Mouse (Mus musculus) ES-Bruce4 (cell line): ENCODE results near the gene Atp4b. TPM values are rescaled to one million over a fixed set of nuclear protein-coding genes. Genes with fewer than 3 reads are reported as not detected.

ENCODE experiments used
- H3K27ac ChIP-seq: 2 replicates; pipeline ENCODE4 v1.5.1; 2012; ENCODE audit warnings: low read length, inconsistent platforms; ENCODE audit not compliant: insufficient read depth
- H3K27me3 ChIP-seq: 2 replicates; pipeline ENCODE4 v1.6.1; 2012; ENCODE audit warnings: mild to moderate bottlenecking, low read length, inconsistent platforms; ENCODE audit not compliant: control insufficient read depth, poor library complexity, insufficient read depth, severe bottlenecking
- H3K36me3 ChIP-seq: 2 replicates; pipeline ENCODE4 v1.6.1; 2012; ENCODE audit warnings: inconsistent platforms, mild to moderate bottlenecking, low read length, moderate library complexity; ENCODE audit not compliant: control insufficient read depth, poor library complexity, insufficient read depth, severe bottlenecking
- H3K4me1 ChIP-seq: one replicate; pipeline ENCODE4 v1.8.1; 2011; ENCODE audit warnings: low read length; ENCODE audit not compliant: control insufficient read depth, insufficient read depth
- H3K4me3 ChIP-seq: 2 replicates; pipeline ENCODE4 v1.5.1; 2011; ENCODE audit warnings: low read depth, mild to moderate bottlenecking, low read length
- H3K9ac ChIP-seq: 2 replicates; pipeline ENCODE4 v1.6.1; 2012; ENCODE audit warnings: low read depth, mild to moderate bottlenecking, inconsistent platforms; ENCODE audit not compliant: poor library complexity, severe bottlenecking
- H3K9me3 ChIP-seq: replicated peaks from 2 replicates; pipeline ENCODE4 v1.6.1; 2012; ENCODE audit warnings: mild to moderate bottlenecking, low read length, inconsistent platforms; ENCODE audit not compliant: control insufficient read depth, poor library complexity, insufficient read depth, severe bottlenecking
- CTCF ChIP-seq: IDR thresholded peaks from one replicate; pipeline ENCODE4 v1.8.1; 2011; ENCODE audit warnings: low read depth, low read length
- EP300 ChIP-seq: IDR thresholded peaks from 2 replicates; pipeline ENCODE4 v1.6.1; 2011; ENCODE audit warnings: low read depth, low read length; ENCODE audit not compliant: insufficient read depth
- POLR2A ChIP-seq: IDR thresholded peaks from one replicate; pipeline ENCODE4 v1.8.1; 2011; ENCODE audit warnings: low read length; ENCODE audit not compliant: insufficient read depth
- polyA plus RNA-seq: library from polyadenylated mRNA; stranded (reverse); fragments of >200 nt; gene quantifications from 2 replicates; pipeline ENCODE4 v1.2.4, GENCODE M21; 2011; ENCODE audit warnings: low read depth; ENCODE audit not compliant: missing spikeins, insufficient read depth, insufficient read length

Gene Atp4b
- not detected in 2 replicates for polyA plus RNA-seq

- TF ChIP-seq POLR2A (no peak), CTCF (no peak), EP300 (no peak)
- Histone ChIP-seq H3K27ac (no peak within 1 kb of the TSS), H3K4me1 (no peaks in the 10 kb centered on the region), H3K4me3 (no peak within 1 kb of the TSS), H3K9ac (no peak within 1 kb of the TSS), H3K9me3 (no peaks in the 10 kb centered on the region), H3K27me3 (no peaks in the 10 kb centered on the region), H3K36me3 (no peaks in the 10 kb centered on the region)
Observed at GRCm38 (mm10) chr8:13396725-13397124, at the start of gene Atp4b. Gene Atp4b, minus strand, starts transcription at chr8:13396825.

- no peak overlapping the region for H3K9ac ChIP-seq
Observed at GRCm38 (mm10) chr8:13442152-13442551, 45.5 kb upstream of the Atp4b start.

GRCm38 (mm10) chr8:13437531-13437930 lies 40.9 kb upstream of the Atp4b start:
- TF ChIP-seq EP300 (no peak), POLR2A (no peak), CTCF (no peak)
- Histone ChIP-seq H3K9ac (no peak overlapping the region), H3K36me3 (no peaks in the 10 kb centered on the region), H3K4me1 (no peaks in the 10 kb centered on the region), H3K4me3 (no peak overlapping the region), H3K27me3 (no peaks in the 10 kb centered on the region), H3K27ac (no peak overlapping the region), H3K9me3 (no peaks in the 10 kb centered on the region)

More at GRCm38 (mm10) chr8:13442152-13442551, 45.5 kb upstream of the Atp4b start:
- Histone ChIP-seq H3K36me3 (no peaks in the 10 kb centered on the region), H3K9me3 (no peaks in the 10 kb centered on the region), H3K4me1 (no peaks in the 10 kb centered on the region), H3K27ac (no peak overlapping the region), H3K4me3 (no peak overlapping the region), H3K27me3 (no peaks in the 10 kb centered on the region)
- TF ChIP-seq EP300 (no peak), POLR2A (no peak), CTCF (no peak)

- Histone ChIP-seq H3K4me3 (no peak overlapping the region), H3K27me3 (no peaks in the 10 kb centered on the region), H3K9ac (no peak overlapping the region), H3K27ac (no peak overlapping the region), H3K9me3 (no peaks in the 10 kb centered on the region), H3K4me1 (no peaks in the 10 kb centered on the region), H3K36me3 (no peaks in the 10 kb centered on the region)
- TF ChIP-seq EP300 = no peak
- no peak for TF ChIP-seq CTCF
- no peak for TF ChIP-seq POLR2A
Observed at GRCm38 (mm10) chr8:13436052-13436451, 39.4 kb upstream of the Atp4b start.

GRCm38 (mm10) chr8:13434889-13435288 lies 38.3 kb upstream of the Atp4b start, which contains the start of gene Tmem255b:
Gene Tmem255b, plus strand, starts transcription at chr8:13435189.
- no peaks in the 10 kb centered on the region for H3K36me3 ChIP-seq
- H3K9me3 ChIP-seq = no peaks in the 10 kb centered on the region
- H3K27ac ChIP-seq = no peak within 1 kb of the TSS
- H3K9ac ChIP-seq = no peak within 1 kb of the TSS
- H3K4me3 ChIP-seq = no peak within 1 kb of the TSS
- no peaks in the 10 kb centered on the region for H3K4me1 ChIP-seq
- TF ChIP-seq CTCF (no peak), EP300 (no peak), POLR2A (no peak)
- H3K27me3 ChIP-seq = no peaks in the 10 kb centered on the region

GRCm38 (mm10) chr8:13433130-13433529 lies 36.5 kb upstream of the Atp4b start:
- Histone ChIP-seq H3K9ac (no peak overlapping the region), H3K4me3 (no peak overlapping the region), H3K27me3 (no peaks in the 10 kb centered on the region), H3K9me3 (no peaks in the 10 kb centered on the region), H3K36me3 (no peaks in the 10 kb centered on the region), H3K4me1 (no peaks in the 10 kb centered on the region), H3K27ac (no peak overlapping the region)
- TF ChIP-seq CTCF = no peak
- no peak for TF ChIP-seq POLR2A
- no peak for TF ChIP-seq EP300
